Mouse (Mus musculus) testis, adult 2 months (tissue): ENCODE data around the gene Dbnl. TPM values are rescaled to one million over a fixed set of nuclear protein-coding genes. Genes with fewer than 3 reads are reported as not detected.

Experiments used
- H3K27ac ChIP-seq: fragments of 200-500 bp; 2 replicates; pipeline ENCODE4 v1.5.1; 2012; ENCODE audit warnings: low read depth, low read length; ENCODE audit not compliant: control insufficient read depth, insufficient read depth
- H3K27me3 ChIP-seq: fragments of 200-500 bp; 2 replicates; pipeline ENCODE4 v1.6.1; 2012; ENCODE audit warnings: mild to moderate bottlenecking, low read length, moderate library complexity; ENCODE audit not compliant: control insufficient read depth, insufficient read depth
- H3K36me3 ChIP-seq: fragments of 200-500 bp; 2 replicates; pipeline ENCODE4 v1.6.1; 2012; ENCODE audit warnings: mild to moderate bottlenecking, low read length; ENCODE audit not compliant: control insufficient read depth, insufficient read depth
- H3K4me1 ChIP-seq: fragments of 200-500 bp; 2 replicates; pipeline ENCODE4 v1.6.1; 2012; ENCODE audit warnings: low read length; ENCODE audit not compliant: control insufficient read depth, insufficient read depth
- H3K4me3 ChIP-seq: fragments of 200-500 bp; 2 replicates; pipeline ENCODE4 v1.5.1; 2012; ENCODE audit warnings: low read depth, mild to moderate bottlenecking, low read length, moderate library complexity, mixed read lengths; ENCODE audit not compliant: control insufficient read depth
- CTCF ChIP-seq: fragments of 200-500 bp; IDR thresholded peaks from 2 replicates; pipeline ENCODE4 v1.5.1; 2012; ENCODE audit warnings: low read depth, mild to moderate bottlenecking, inconsistent platforms, low read length, moderate library complexity; ENCODE audit not compliant: control insufficient read depth, insufficient read depth, insufficient replicate concordance
- POLR2A ChIP-seq: fragments of 200-500 bp; IDR thresholded peaks from 2 replicates; pipeline ENCODE4 v1.6.1; 2012; ENCODE audit warnings: low read depth, mild to moderate bottlenecking, inconsistent platforms, low read length, moderate library complexity; ENCODE audit not compliant: control insufficient read depth
- polyA plus RNA-seq: library from polyadenylated mRNA; depleted of rRNA; stranded (reverse); fragments of >200 nt; gene quantifications from 2 replicates; pipeline ENCODE4 v1.2.3, GENCODE M21; 2012; rRNA removed

Dbnl gene
- polyA plus RNA-seq, 1 experiment, result 19.6 TPM

- H3K4me1 ChIP-seq, result peaks cover 7% of the 10 kb centered on the region
- H3K4me3 ChIP-seq, result no peak overlapping the region
- H3K27ac ChIP-seq, result no peak overlapping the region
- TF ChIP-seq CTCF (no peak), POLR2A (no peak)
- H3K27me3 ChIP-seq, result no peaks in the 10 kb centered on the region
- H3K36me3 ChIP-seq, result no peaks in the 10 kb centered on the region
Observed at GRCm38 (mm10) chr11:5841751-5842150, 53.5 kb downstream of the Dbnl start.

GRCm38 (mm10) chr11:5843131-5843530, 54.8 kb downstream of the Dbnl start:
- Histone ChIP-seq H3K36me3 (no peaks in the 10 kb centered on the region), H3K4me3 (no peak overlapping the region), H3K27me3 (no peaks in the 10 kb centered on the region), H3K4me1 (peaks cover 2% of the 10 kb centered on the region), H3K27ac (no peak overlapping the region)
- TF ChIP-seq POLR2A (no peak), CTCF (no peak)

- Histone ChIP-seq H3K36me3 (no peaks in the 10 kb centered on the region), H3K27me3 (no peaks in the 10 kb centered on the region), H3K4me1 (no peaks in the 10 kb centered on the region; the same call in 1 of the 2 replicates), H3K4me3 (no peak overlapping the region), H3K27ac (no peak overlapping the region)
- no peak for TF ChIP-seq POLR2A
- no peak for TF ChIP-seq CTCF
Observed at GRCm38 (mm10) chr11:5846639-5847345, 58.5 kb downstream of the Dbnl start.

- Histone ChIP-seq H3K36me3 (no peaks in the 10 kb centered on the region), H3K4me1 (no peaks in the 10 kb centered on the region; the same call in none of the 2 replicates), H3K27me3 (no peaks in the 10 kb centered on the region), H3K4me3 (no peak overlapping the region), H3K27ac (no peak overlapping the region)
- TF ChIP-seq POLR2A (no peak), CTCF (no peak)
Observed at GRCm38 (mm10) chr11:5848741-5849140, 60.5 kb downstream of the Dbnl start.

GRCm38 (mm10) chr11:5849316-5849715, 61.0 kb downstream of the Dbnl start:
- H3K4me3 ChIP-seq, result no peak overlapping the region
- H3K4me1 ChIP-seq, result no peaks in the 10 kb centered on the region; the same call in none of the 2 replicates
- H3K36me3 ChIP-seq, result no peaks in the 10 kb centered on the region
- no peak overlapping the region for H3K27ac ChIP-seq
- no peaks in the 10 kb centered on the region for H3K27me3 ChIP-seq
- no peak for TF ChIP-seq POLR2A

GRCm38 (mm10) chr11:5850452-5850851, 62.2 kb downstream of the Dbnl start:
- no peaks in the 10 kb centered on the region for H3K36me3 ChIP-seq
- TF ChIP-seq CTCF (no peak), POLR2A (no peak)
- no peak overlapping the region for H3K4me3 ChIP-seq
- no peaks in the 10 kb centered on the region; the same call in none of the 2 replicates for H3K4me1 ChIP-seq
- no peak overlapping the region for H3K27ac ChIP-seq
- no peaks in the 10 kb centered on the region for H3K27me3 ChIP-seq

Other genes starting within 250 kb of the Dbnl start
- gene Ccdc117, start 246.3 kb upstream of the Dbnl start, polyA plus RNA-seq, result 25.2 and 37.6 TPM in 2 replicates
- 250 and 260 TPM in 2 replicates for gene Ankrd36, start 218.8 kb upstream of the Dbnl start, polyA plus RNA-seq
- gene Mrps24, start 72.8 kb upstream of the Dbnl start, polyA plus RNA-seq, result 18.4 and 26.3 TPM in 2 replicates
- 7.6 and 8.8 TPM in 2 replicates for gene Urgcp, start 26.1 kb upstream of the Dbnl start, polyA plus RNA-seq
- gene Pgam2, start 15.2 kb downstream of the Dbnl start, polyA plus RNA-seq, result 1,767 and 1,838 TPM in 2 replicates
- 2.3 and 3.0 TPM in 2 replicates for gene Polm, start 49.5 kb downstream of the Dbnl start, polyA plus RNA-seq
- gene Aebp1, start 73.5 kb downstream of the Dbnl start, polyA plus RNA-seq, result 5.9 and 8.6 TPM in 2 replicates
- 88.8 and 109 TPM in 2 replicates for gene Pold2, start 89.8 kb downstream of the Dbnl start, polyA plus RNA-seq
- gene Myl7, start 110.3 kb downstream of the Dbnl start, polyA plus RNA-seq, result 0.43 TPM in 1 of 2 replicates, not detected in the other
- 5.0 and 6.6 TPM in 2 replicates for gene Gck, start 161.6 kb downstream of the Dbnl start, polyA plus RNA-seq
- 31.7 and 33.7 TPM in 2 replicates for gene Ykt6, start 167.2 kb downstream of the Dbnl start, polyA plus RNA-seq